Mouse (Mus musculus) spleen, postnatal 14 days (tissue): ENCODE measurements at regions not wholly inside any gene's neighbourhood (a gene's known extent, or its start where the extent isn't known, plus 50 kb on each side); places are given as distances from the start of the nearest gene placed in this dataset.
"Not testable (repeated sequence)": the region's sequence is repeated elsewhere in the genome, so short reads cannot be mapped to it uniquely, and the experiment has no call there.

Experiments
- DNase-seq, 2 experiments: peaks; one replicate each; pipeline ENCODE4 v3.0.0; 2021 to 2022; ENCODE audit warnings: low spot score in 2 of 2

GRCm38 (mm10) chr1:88752332-88752731 is 50.3 kb upstream of the Arl4c start:
- DNase-seq = no peak

GRCm38 (mm10) chr1:88756658-88757057 is 54.6 kb upstream of the Arl4c start:
- DNase-seq = peak in 1 of 2 experiments; percentile 2

GRCm38 (mm10) chr1:88757162-88757561 is 55.1 kb upstream of the Arl4c start:
- DNase-seq = no peak

GRCm38 (mm10) chr1:88757746-88758145 is 55.7 kb upstream of the Arl4c start:
- no peak for DNase-seq

GRCm38 (mm10) chr1:88760643-88761042 is 58.6 kb upstream of the Arl4c start:
- DNase-seq = no peak

GRCm38 (mm10) chr1:88761121-88761520 is 59.1 kb upstream of the Arl4c start:
- DNase-seq = no peak

- no peak for DNase-seq
These were observed 61.8 kb upstream of the Arl4c start for GRCm38 (mm10) chr1:88763725-88764364.

GRCm38 (mm10) chr1:88764478-88764877 is 62.5 kb upstream of the Arl4c start:
- no peak for DNase-seq

- DNase-seq = no peak
These were observed 75.0 kb upstream of the Arl4c start for GRCm38 (mm10) chr1:88777009-88777408.

- no peak for DNase-seq
These were observed 78.2 kb upstream of the Arl4c start for GRCm38 (mm10) chr1:88780262-88780661.

- no peak for DNase-seq
These were observed 81.1 kb upstream of the Arl4c start for GRCm38 (mm10) chr1:88783083-88783482.

- no peak for DNase-seq
These were observed 83.0 kb upstream of the Arl4c start for GRCm38 (mm10) chr1:88784866-88785620.

- DNase-seq = no peak
These were observed 84.0 kb upstream of the Arl4c start for GRCm38 (mm10) chr1:88786066-88786465.

GRCm38 (mm10) chr1:88790674-88791073 is 88.7 kb upstream of the Arl4c start:
- DNase-seq = no peak

GRCm38 (mm10) chr1:88794926-88795325 is 92.9 kb upstream of the Arl4c start:
- no peak for DNase-seq

- DNase-seq = no peak
These were observed 96.5 kb upstream of the Arl4c start for GRCm38 (mm10) chr1:88798473-88798872.

- no peak for DNase-seq
These were observed 96.9 kb upstream of the Arl4c start for GRCm38 (mm10) chr1:88798874-88799273.

GRCm38 (mm10) chr1:88799343-88799742 is 97.3 kb upstream of the Arl4c start:
- no peak for DNase-seq

- no peak for DNase-seq
These were observed 97.8 kb upstream of the Arl4c start for GRCm38 (mm10) chr1:88799789-88800188.

- no peak for DNase-seq
These were observed 98.4 kb upstream of the Arl4c start for GRCm38 (mm10) chr1:88800411-88800810.

- DNase-seq = not testable (repeated sequence)
These were observed 99.1 kb upstream of the Arl4c start for GRCm38 (mm10) chr1:88801151-88801550.

GRCm38 (mm10) chr1:88806960-88807359 is 104.9 kb upstream of the Arl4c start:
- no peak for DNase-seq

- DNase-seq = no peak
These were observed 105.9 kb upstream of the Arl4c start for GRCm38 (mm10) chr1:88807901-88808300.
